Mouse (Mus musculus) heart, postnatal 0 days (tissue): ENCODE results near the gene Rnf8. TPM values are rescaled to one million over a fixed set of nuclear protein-coding genes. Genes with fewer than 3 reads are reported as not detected.

Source experiments
- ATAC-seq: fragments of 200-750 bp; cut with Nextera tagmentation; 2 replicates; pipeline ENCODE4 v1.8.0; 2017; ENCODE audit warnings: low read depth, moderate number of reproducible peaks, moderate library complexity; ENCODE audit not compliant: insufficient read depth
- DNase-seq: peaks from one replicate; pipeline ENCODE4 v3.0.0-alpha.2; 2016; ENCODE audit warnings: low spot score
- H3K27ac ChIP-seq: fragments of 300-500 bp; sonication (generic); 2 replicates; pipeline ENCODE4 v1.5.1; 2014; ENCODE audit warnings: low read depth, mild to moderate bottlenecking
- H3K27me3 ChIP-seq: fragments of 300-500 bp; sonication (generic); 2 replicates; pipeline ENCODE4 v1.6.1; 2014; ENCODE audit warnings: low read length, mixed read lengths; ENCODE audit not compliant: control insufficient read depth, insufficient read depth
- H3K36me3 ChIP-seq: fragments of 300-500 bp; sonication (generic); replicated peaks from 2 replicates; pipeline ENCODE4 v1.6.1; 2014; ENCODE audit warnings: low read length, mixed read lengths; ENCODE audit not compliant: control insufficient read depth, insufficient read depth
- H3K4me1 ChIP-seq: fragments of 300-500 bp; sonication (generic); 2 replicates; pipeline ENCODE4 v1.6.1; 2014; ENCODE audit warnings: antibody characterized with exemption; ENCODE audit not compliant: control insufficient read depth, insufficient read depth
- H3K4me2 ChIP-seq: fragments of 300-500 bp; sonication (generic); 2 replicates; pipeline ENCODE4 v1.6.1; 2014; ENCODE audit warnings: low read depth, mild to moderate bottlenecking, low read length, moderate library complexity
- H3K4me3 ChIP-seq: fragments of 300-500 bp; sonication (generic); 2 replicates; pipeline ENCODE4 v1.5.1; 2014; ENCODE audit warnings: low read depth, low read length
- H3K9ac ChIP-seq: fragments of 300-500 bp; sonication (generic); replicated peaks from 2 replicates; pipeline ENCODE4 v1.6.1; 2014; ENCODE audit warnings: low read depth, low read length, mixed read lengths
- H3K9me3 ChIP-seq: fragments of 300-500 bp; sonication (generic); replicated peaks from 2 replicates; pipeline ENCODE4 v1.6.1; 2016; ENCODE audit warnings: low read length; ENCODE audit not compliant: control insufficient read depth
- CTCF ChIP-seq: IDR thresholded peaks from 2 replicates; pipeline ENCODE4 v1.5.1; 2016; ENCODE audit warnings: antibody characterized with exemption, control low read depth, low read depth
- EP300 ChIP-seq: IDR thresholded peaks from 2 replicates; pipeline ENCODE4 v1.6.1; 2016; ENCODE audit warnings: antibody characterized with exemption, low read depth
- WGBS: fragments of 180-500 bp; shearing (Covaris S2); extraction: QIAGEN DNeasy Blood & Tissue Kit; methylation state at CpG from one replicate; pipeline ENCODE4 v1.1.7; 2014; 5-methylcytosine and 5-hydroxymethylcytosine counted together
- polyA plus RNA-seq: library from polyadenylated mRNA; unstranded; fragments of >200 nt; fragmentation: Nextera tagmentation; extraction: Ambion mirVana; gene quantifications from 2 replicates; pipeline ENCODE4 v1.2.1, GENCODE M21; 2015
- total RNA-seq: library from RNA; depleted of rRNA; stranded (reverse); fragments of >200 nt; gene quantifications from 2 replicates; pipeline ENCODE4 v1.2.3, GENCODE M21; 2014; ENCODE audit warnings: low replicate concordance

Rnf8 gene
- total and polyA plus RNA-seq, 2 experiments from 2014 or later = 20.3 to 33.4 TPM

- TF ChIP-seq EP300 = no peak
- TF ChIP-seq CTCF = no peak
- Histone ChIP-seq H3K27ac (no peak overlapping the region), H3K4me2 (no peak overlapping the region), H3K4me3 (no peak overlapping the region), H3K9ac (no peak overlapping the region), H3K36me3 (peaks cover 44% of the 10 kb centered on the region), H3K4me1 (peaks cover 6% of the 10 kb centered on the region; the same call in 1 of the 2 replicates), H3K9me3 (no peaks in the 10 kb centered on the region), H3K27me3 (no peaks in the 10 kb centered on the region)
- ATAC-seq (peak; percentile 62; the same call in 1 of the 2 replicates), DNase-seq (no peak)
- 73% methylated on average over 15 of the region's 15 CpGs for WGBS
These were observed 18.5 kb upstream of the Rnf8 start for GRCm38 (mm10) chr17:29595891-29596770.

GRCm38 (mm10) chr17:29596771-29597132, 17.8 kb upstream of the Rnf8 start:
- 89% methylated on average over 12 of the region's 13 CpGs for whole genome bisulfite sequencing

DNA sequence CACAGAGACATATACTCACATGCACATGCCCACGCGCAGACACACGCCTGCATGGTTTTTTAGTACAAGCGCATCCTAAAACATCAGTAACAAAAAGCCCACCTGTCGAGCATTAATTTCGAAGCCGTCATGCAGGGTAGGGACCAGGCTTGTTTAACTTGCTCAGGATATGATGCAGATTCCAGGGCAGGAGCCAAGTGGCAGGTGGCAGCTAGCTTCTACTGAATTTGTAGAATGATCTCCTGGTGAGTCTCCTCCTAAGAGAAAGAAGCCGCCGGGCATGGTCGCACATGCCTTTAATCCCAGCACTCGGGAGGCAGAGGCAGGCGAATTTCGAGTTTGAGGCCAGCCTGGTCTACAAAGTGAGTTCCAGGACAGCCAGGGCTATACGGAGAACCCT, 15.5 kb upstream of the Rnf8 start:
- Histone ChIP-seq H3K27ac (no peak overlapping the region), H3K4me2 (no peak overlapping the region), H3K4me1 (no peaks in the 10 kb centered on the region), H3K9me3 (no peaks in the 10 kb centered on the region), H3K27me3 (no peaks in the 10 kb centered on the region), H3K9ac (no peak overlapping the region), H3K4me3 (no peak overlapping the region), H3K36me3 (peaks cover 45% of the 10 kb centered on the region)
- no peak for DNase-seq
- ATAC-seq = no peak
- 91% methylated on average over 14 of the region's 14 CpGs for whole genome bisulfite sequencing
- TF ChIP-seq CTCF (no peak), EP300 (no peak)

More at GRCm38 (mm10) chr17:29596771-29597132, 17.8 kb upstream of the Rnf8 start:
- Histone ChIP-seq H3K4me1 (peaks cover 6% of the 10 kb centered on the region; the same call in 1 of the 2 replicates), H3K27me3 (no peaks in the 10 kb centered on the region), H3K36me3 (peaks cover 44% of the 10 kb centered on the region), H3K4me3 (no peak overlapping the region), H3K27ac (no peak overlapping the region), H3K9ac (no peak overlapping the region), H3K4me2 (no peak overlapping the region), H3K9me3 (no peaks in the 10 kb centered on the region)
- no peak for TF ChIP-seq EP300
- no peak for TF ChIP-seq CTCF
- DNase-seq = no peak
- no peak for ATAC-seq

- Histone ChIP-seq H3K4me1 (no peaks in the 10 kb centered on the region), H3K9ac (no peak overlapping the region), H3K9me3 (no peaks in the 10 kb centered on the region), H3K4me3 (no peak overlapping the region), H3K36me3 (peaks cover 43% of the 10 kb centered on the region), H3K4me2 (no peak overlapping the region), H3K27ac (no peak overlapping the region), H3K27me3 (no peaks in the 10 kb centered on the region)
- no peak for DNase-seq
- ATAC-seq = no peak
- TF ChIP-seq CTCF (no peak), EP300 (no peak)
- 85% methylated on average over 8 of the region's 8 CpGs for WGBS
These were observed 15.1 kb upstream of the Rnf8 start for GRCm38 (mm10) chr17:29599537-29599936.

GRCm38 (mm10) chr17:29601391-29601790, 13.2 kb upstream of the Rnf8 start:
- WGBS = 49% methylated on average over 4 of the region's 4 CpGs
- H3K9ac ChIP-seq = no peak overlapping the region
- DNase-seq = no peak
- H3K27ac ChIP-seq = no peak overlapping the region
- no peak overlapping the region for H3K4me2 ChIP-seq
- no peaks in the 10 kb centered on the region for H3K9me3 ChIP-seq
- peaks cover 39% of the 10 kb centered on the region for H3K36me3 ChIP-seq
- H3K27me3 ChIP-seq = no peaks in the 10 kb centered on the region
- no peak for TF ChIP-seq EP300
- TF ChIP-seq CTCF = no peak
- ATAC-seq = no peak
- H3K4me3 ChIP-seq = no peak overlapping the region
- no peaks in the 10 kb centered on the region for H3K4me1 ChIP-seq
